Mouse (Mus musculus): Measurements from ENCODE around the gene Il2.

GRCm38 (mm10) chr3:37152274-37152673 is 26.5 kb upstream of the Il2 start:
- TF ChIP-seq POLR2A (IDR thresholded peaks at IDR 0.05; ENCODE audit: low read depth, low read length) (no peak), CTCF (IDR thresholded peaks at IDR 0.05; ENCODE audit: extremely low read depth, insufficient read depth, insufficient read length, insufficient replicate concordance) (no peak)
